Mouse (Mus musculus): ENCODE data around the gene Saa3. TPM values are rescaled to one million over a fixed set of nuclear protein-coding genes. Genes with fewer than 3 reads are reported as not detected.

Saa3 gene
- polyA plus RNA-seq, 1 experiment from 2014 or later: 0.29 TPM

GRCm38 (mm10) chr7:46732458-46732857 is 17.0 kb upstream of the Saa3 start, which contains the start of gene Saa4:
TSS of gene Saa4 (minus strand) at chr7:46732603.
- WGBS: 82% methylated on average over 4 of the region's 4 CpGs
- no peaks in the 10 kb centered on the region for H3K36me3 ChIP-seq
- no peaks in the 10 kb centered on the region for H3K9me3 ChIP-seq (replicated peaks)
- H3K27me3 ChIP-seq (replicated peaks): no peaks in the 10 kb centered on the region
- ATAC-seq (ENCODE audit: low FRiP score): no peak
- no peak within 1 kb of the TSS for H3K4me2 ChIP-seq
- H3K4me3 ChIP-seq (replicated peaks): no peak within 1 kb of the TSS
- no peak within 1 kb of the TSS for H3K27ac ChIP-seq (replicated peaks)
- no peaks in the 10 kb centered on the region for H3K4me1 ChIP-seq
- H3K9ac ChIP-seq (replicated peaks): no peak within 1 kb of the TSS

- Histone ChIP-seq H3K36me3 (no peaks in the 10 kb centered on the region), H3K27me3 (replicated peaks) (no peaks in the 10 kb centered on the region), H3K27ac (replicated peaks) (no peak overlapping the region), H3K9ac (replicated peaks) (no peak overlapping the region), H3K4me2 (no peak overlapping the region), H3K4me3 (replicated peaks) (no peak overlapping the region), H3K9me3 (replicated peaks) (no peaks in the 10 kb centered on the region), H3K4me1 (no peaks in the 10 kb centered on the region)
- 86% methylated on average over 1 of the region's 1 CpGs for WGBS
- ATAC-seq (ENCODE audit: low FRiP score): no peak
Observed at GRCm38 (mm10) chr7:46727584-46727983, 12.1 kb upstream of the Saa3 start.

- Histone ChIP-seq H3K36me3 (no peaks in the 10 kb centered on the region), H3K9ac (replicated peaks) (no peak overlapping the region), H3K4me3 (replicated peaks) (no peak overlapping the region), H3K4me1 (no peaks in the 10 kb centered on the region), H3K4me2 (no peak overlapping the region), H3K27ac (replicated peaks) (no peak overlapping the region), H3K9me3 (replicated peaks) (no peaks in the 10 kb centered on the region), H3K27me3 (replicated peaks) (no peaks in the 10 kb centered on the region)
- no peak for ATAC-seq (ENCODE audit: low FRiP score)
- WGBS: 76% methylated on average over 5 of the region's 5 CpGs
Observed at GRCm38 (mm10) chr7:46724396-46724795, 8.9 kb upstream of the Saa3 start.

- H3K4me2 ChIP-seq: no peak overlapping the region
- H3K27ac ChIP-seq (replicated peaks): no peak overlapping the region
- H3K4me3 ChIP-seq (replicated peaks): no peak overlapping the region
- H3K9me3 ChIP-seq (replicated peaks): no peaks in the 10 kb centered on the region
- ATAC-seq (ENCODE audit: low FRiP score): no peak
- WGBS: 92% methylated on average over 3 of the region's 3 CpGs
- H3K4me1 ChIP-seq: no peaks in the 10 kb centered on the region
- no peaks in the 10 kb centered on the region for H3K27me3 ChIP-seq (replicated peaks)
- no peak overlapping the region for H3K9ac ChIP-seq (replicated peaks)
- no peaks in the 10 kb centered on the region for H3K36me3 ChIP-seq
Observed at GRCm38 (mm10) chr7:46723849-46724248, 8.3 kb upstream of the Saa3 start.

- no peaks in the 10 kb centered on the region for H3K27me3 ChIP-seq (replicated peaks)
- H3K4me2 ChIP-seq: no peak overlapping the region
- no peak for ATAC-seq (ENCODE audit: low FRiP score)
- H3K9me3 ChIP-seq (replicated peaks): no peaks in the 10 kb centered on the region
- no peak overlapping the region for H3K27ac ChIP-seq (replicated peaks)
- 97% methylated on average over 6 of the region's 6 CpGs for WGBS
- H3K9ac ChIP-seq (replicated peaks): no peak overlapping the region
- H3K4me1 ChIP-seq: no peaks in the 10 kb centered on the region
- no peaks in the 10 kb centered on the region for H3K36me3 ChIP-seq
- H3K4me3 ChIP-seq (replicated peaks): no peak overlapping the region
Observed at GRCm38 (mm10) chr7:46723354-46723753, 7.9 kb upstream of the Saa3 start.

GRCm38 (mm10) chr7:46720460-46720859 is 5.0 kb upstream of the Saa3 start:
- no peaks in the 10 kb centered on the region for H3K9me3 ChIP-seq (replicated peaks)
- ATAC-seq (ENCODE audit: low FRiP score): no peak
- WGBS: 86% methylated on average over 9 of the region's 9 CpGs
- H3K27me3 ChIP-seq (replicated peaks): no peaks in the 10 kb centered on the region
- no peak overlapping the region for H3K27ac ChIP-seq (replicated peaks)
- no peaks in the 10 kb centered on the region for H3K36me3 ChIP-seq
- H3K4me3 ChIP-seq (replicated peaks): no peak overlapping the region
- no peak overlapping the region for H3K4me2 ChIP-seq
- no peak overlapping the region for H3K9ac ChIP-seq (replicated peaks)
- H3K4me1 ChIP-seq: no peaks in the 10 kb centered on the region

- WGBS: 81% methylated on average over 7 of the region's 7 CpGs
Observed at GRCm38 (mm10) chr7:46719526-46719925, 4.0 kb upstream of the Saa3 start.

GRCm38 (mm10) chr7:46718591-46719270 is 3.2 kb upstream of the Saa3 start:
- WGBS: 83% methylated on average over 7 of the region's 7 CpGs
- no peak overlapping the region for H3K27ac ChIP-seq (replicated peaks)
- no peak; the same call in 1 of the 2 replicates for ATAC-seq (ENCODE audit: low FRiP score)

More at GRCm38 (mm10) chr7:46719526-46719925, 4.0 kb upstream of the Saa3 start:
- ATAC-seq (ENCODE audit: low FRiP score): no peak
- Histone ChIP-seq H3K4me2 (no peak overlapping the region), H3K36me3 (no peaks in the 10 kb centered on the region), H3K27ac (replicated peaks) (no peak overlapping the region), H3K4me3 (replicated peaks) (no peak overlapping the region), H3K9me3 (replicated peaks) (no peaks in the 10 kb centered on the region), H3K4me1 (no peaks in the 10 kb centered on the region), H3K27me3 (replicated peaks) (no peaks in the 10 kb centered on the region), H3K9ac (replicated peaks) (no peak overlapping the region)

GRCm38 (mm10) chr7:46716897-46717296 is 1.4 kb upstream of the Saa3 start:
- Histone ChIP-seq H3K27ac (replicated peaks) (no peak overlapping the region), H3K27me3 (replicated peaks) (no peaks in the 10 kb centered on the region), H3K9me3 (replicated peaks) (no peaks in the 10 kb centered on the region), H3K4me3 (replicated peaks) (no peak overlapping the region), H3K4me2 (no peak overlapping the region), H3K9ac (replicated peaks) (no peak overlapping the region), H3K4me1 (no peaks in the 10 kb centered on the region), H3K36me3 (no peaks in the 10 kb centered on the region)
- no peak for ATAC-seq (ENCODE audit: low FRiP score)
- WGBS: 63% methylated on average over 5 of the region's 5 CpGs

More at GRCm38 (mm10) chr7:46718591-46719270, 3.2 kb upstream of the Saa3 start:
- Histone ChIP-seq H3K9me3 (replicated peaks) (no peaks in the 10 kb centered on the region), H3K9ac (replicated peaks) (no peak overlapping the region), H3K4me1 (no peaks in the 10 kb centered on the region), H3K36me3 (no peaks in the 10 kb centered on the region), H3K4me3 (replicated peaks) (no peak overlapping the region), H3K4me2 (no peak overlapping the region), H3K27me3 (replicated peaks) (no peaks in the 10 kb centered on the region)

- WGBS: 34% methylated on average over 6 of the region's 6 CpGs
Observed at GRCm38 (mm10) chr7:46714518-46714917, 982 bp downstream of the Saa3 start.

GRCm38 (mm10) chr7:46712250-46712649 is 3.2 kb downstream of the Saa3 start:
- Histone ChIP-seq H3K36me3 (0 out of 2 replicates have a peak, but pooled peaks cover 4% of the 10 kb centered on the region), H3K27ac (replicated peaks) (no peak overlapping the region), H3K4me2 (no peak overlapping the region), H3K27me3 (replicated peaks) (no peaks in the 10 kb centered on the region), H3K4me3 (replicated peaks) (no peak overlapping the region), H3K4me1 (peaks cover 8% of the 10 kb centered on the region), H3K9me3 (replicated peaks) (no peaks in the 10 kb centered on the region), H3K9ac (replicated peaks) (no peak overlapping the region)
- no peak for ATAC-seq (ENCODE audit: low FRiP score)
- 75% methylated on average over 6 of the region's 6 CpGs for WGBS

More at GRCm38 (mm10) chr7:46714518-46714917, 982 bp downstream of the Saa3 start:
- Histone ChIP-seq H3K9ac (replicated peaks) (no peak overlapping the region), H3K27me3 (replicated peaks) (no peaks in the 10 kb centered on the region), H3K4me3 (replicated peaks) (no peak overlapping the region), H3K9me3 (replicated peaks) (no peaks in the 10 kb centered on the region), H3K36me3 (no peaks in the 10 kb centered on the region), H3K4me1 (peaks cover 3% of the 10 kb centered on the region), H3K4me2 (no peak overlapping the region), H3K27ac (replicated peaks) (no peak overlapping the region)
- ATAC-seq (ENCODE audit: low FRiP score): no peak

- H3K27me3 ChIP-seq (replicated peaks): no peaks in the 10 kb centered on the region
- H3K9ac ChIP-seq (replicated peaks): peak within 1 kb of the TSS; percentile 73
- peaks cover 8% of the 10 kb centered on the region for H3K4me1 ChIP-seq
- peak within 1 kb of the TSS; percentile 61 for H3K4me2 ChIP-seq
- WGBS: under 1% methylated on average over 38 of the region's 38 CpGs
- peaks cover 19% of the 10 kb centered on the region for H3K36me3 ChIP-seq
- peak within 1 kb of the TSS; percentile 84 for H3K27ac ChIP-seq (replicated peaks)
- no peaks in the 10 kb centered on the region for H3K9me3 ChIP-seq (replicated peaks)
- ATAC-seq (ENCODE audit: low FRiP score): peak; percentile 97
- peak within 1 kb of the TSS; percentile 86 for H3K4me3 ChIP-seq (replicated peaks)
Observed at GRCm38 (mm10) chr7:46710390-46710844, 5.1 kb downstream of the Saa3 start, which contains the start of gene Saal1. TSS of gene Saal1 (minus strand) at chr7:46710680.

Measured in neural tube, embryonic 15.5 days (tissue).